Mouse (Mus musculus): ENCODE results near the gene Pdzd3.

Gene Pdzd3

DNA sequence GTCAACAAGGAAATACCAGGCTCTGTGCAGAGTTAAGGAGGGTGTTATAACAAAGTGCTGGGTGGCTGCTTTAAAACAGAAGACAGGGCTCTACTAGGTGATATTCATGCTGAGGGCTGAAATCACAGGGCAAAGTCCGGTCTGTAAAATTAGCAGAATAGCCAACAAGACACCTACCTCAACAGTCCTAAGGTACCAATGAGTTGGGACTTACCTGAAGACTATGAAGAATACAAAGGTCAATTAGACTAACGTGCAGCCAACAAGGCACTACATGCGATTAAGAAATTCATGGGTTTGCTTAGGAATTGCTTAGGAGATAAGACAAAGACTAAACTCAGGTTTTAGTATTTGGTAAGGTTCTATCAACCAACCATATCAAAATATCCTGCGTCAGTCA lies 41.9 kb downstream of the Pdzd3 start:
- in situ Hi-C loops (cut with MboI; ENCODE audit: low sequenced_read_pairs), result no loop called here

- in situ Hi-C loops (cut with MboI; ENCODE audit: low sequenced_read_pairs), result no loop called here
Measured at GRCm38 (mm10) chr9:44207840-44208239, 43.4 kb downstream of the Pdzd3 start.

GRCm38 (mm10) chr9:44200458-44200857 lies 50.8 kb downstream of the Pdzd3 start:
- in situ Hi-C loops (cut with MboI; ENCODE audit: low sequenced_read_pairs), result no loop called here

- in situ Hi-C loops (cut with MboI; ENCODE audit: low sequenced_read_pairs), result no loop called here
Measured at GRCm38 (mm10) chr9:44199580-44199979, 51.7 kb downstream of the Pdzd3 start.

DNA sequence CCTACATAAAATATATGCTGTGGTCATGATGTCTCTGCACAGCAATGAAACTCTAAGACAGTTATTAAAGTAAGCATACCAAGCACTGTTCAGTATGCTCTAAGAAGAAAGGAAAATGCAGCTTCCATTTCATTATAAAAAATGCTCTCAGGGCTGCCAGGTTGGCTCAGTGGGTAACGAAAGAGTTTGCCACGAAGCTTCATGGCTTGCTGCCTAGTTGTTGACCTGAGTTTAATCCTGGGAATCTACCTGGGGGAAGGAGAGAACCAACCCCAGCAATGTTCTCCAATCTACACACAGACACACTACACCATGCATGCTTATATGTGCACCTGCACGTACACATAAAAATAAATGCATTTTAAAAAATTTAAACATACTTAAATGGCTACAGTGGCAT lies 52.1 kb downstream of the Pdzd3 start:
- in situ Hi-C loops (cut with MboI; ENCODE audit: low sequenced_read_pairs), result no loop called here

Measured in CH12F3 (cell line).